Mouse (Mus musculus) G1E (cell line): ENCODE measurements at regions not wholly inside any gene's neighbourhood (a gene's known extent, or its start where the extent isn't known, plus 50 kb on each side); places are given as distances from the start of the nearest gene placed in this dataset.

ENCODE experiments used
- CTCF ChIP-seq: IDR thresholded peaks from 2 replicates; pipeline ENCODE4 v1.5.1; 2012; ENCODE audit warnings: low read depth, low read length, inconsistent platforms, mixed read lengths
- POLR2AphosphoS5 ChIP-seq: IDR thresholded peaks from 2 replicates; pipeline ENCODE4 v1.6.1; 2012; ENCODE audit warnings: low read depth, low read length, inconsistent platforms; ENCODE audit not compliant: insufficient replicate concordance

DNA sequence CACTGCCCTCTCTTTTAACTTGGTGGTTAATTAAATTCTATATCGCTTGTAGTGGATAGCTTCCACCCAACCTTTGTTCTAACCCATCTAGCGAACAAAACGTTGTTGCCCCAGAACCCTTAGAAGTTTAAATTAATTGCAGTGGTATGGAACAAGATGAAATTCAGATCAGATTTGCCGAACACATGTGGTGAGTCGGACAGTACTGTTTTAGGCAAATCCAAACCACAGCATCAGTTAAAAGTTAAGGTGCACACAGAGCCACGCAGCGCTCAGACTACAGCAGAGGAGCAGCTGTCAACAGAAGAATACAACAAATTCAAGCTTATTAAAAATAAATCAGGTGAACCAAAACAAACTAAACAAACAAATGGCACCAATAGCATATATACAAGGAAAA is 1500.0 kb downstream of the Epha7 start:
- TF ChIP-seq POLR2AphosphoS5 (no peak), CTCF (no peak)
